Mouse (Mus musculus) embryonic fibroblast, embryonic 13.5 days (primary cell): ENCODE data around the gene Kmt2e. TPM values are rescaled to one million over a fixed set of nuclear protein-coding genes. Genes with fewer than 3 reads are reported as not detected.
"Not testable (repeated sequence)": the region's sequence is repeated elsewhere in the genome, so short reads cannot be mapped to it uniquely, and the experiment has no call there.

ENCODE experiments used
- H3K27ac ChIP-seq: 2 replicates; pipeline ENCODE4 v1.5.1; 2012; ENCODE audit warnings: low read length, control low read depth, inconsistent platforms; ENCODE audit not compliant: insufficient read depth
- H3K4me1 ChIP-seq: 2 replicates; pipeline ENCODE4 v1.6.1; 2011; ENCODE audit warnings: low read length; ENCODE audit not compliant: control insufficient read depth, insufficient read depth
- H3K4me3 ChIP-seq: 2 replicates; pipeline ENCODE4 v1.5.1; 2011; ENCODE audit warnings: mild to moderate bottlenecking, control low read depth, low read length; ENCODE audit not compliant: insufficient read depth
- CTCF ChIP-seq: IDR thresholded peaks from 2 replicates; pipeline ENCODE4 v1.5.1; 2011; ENCODE audit warnings: mild to moderate bottlenecking, control low read depth, low read length, moderate library complexity, borderline replicate concordance; ENCODE audit not compliant: insufficient read depth
- POLR2A ChIP-seq: IDR thresholded peaks from 2 replicates; pipeline ENCODE4 v1.6.1; 2011; ENCODE audit warnings: low read depth, mild to moderate bottlenecking, control low read depth, low read length, moderate library complexity
- polyA plus RNA-seq: library from polyadenylated mRNA; stranded (reverse); fragments of >200 nt; gene quantifications from 2 replicates; pipeline ENCODE4 v1.2.4, GENCODE M21; 2011; ENCODE audit warnings: low read depth; ENCODE audit not compliant: missing spikeins, insufficient read length

Kmt2e gene
- polyA plus RNA-seq, 1 experiment: 71.8 TPM

GRCm38 (mm10) chr5:23531541-23532096, 97.4 kb downstream of the Kmt2e start:
- Histone ChIP-seq H3K4me3 (no peak overlapping the region), H3K4me1 (no peaks in the 10 kb centered on the region), H3K27ac (no peak overlapping the region)
- TF ChIP-seq CTCF: no peak
- TF ChIP-seq POLR2A: no peak

GRCm38 (mm10) chr5:23535692-23536091, 101.5 kb downstream of the Kmt2e start:
- H3K4me1 ChIP-seq: no peaks in the 10 kb centered on the region
- TF ChIP-seq POLR2A: no peak
- TF ChIP-seq CTCF: no peak
- no peak overlapping the region for H3K27ac ChIP-seq
- H3K4me3 ChIP-seq: no peak overlapping the region

GRCm38 (mm10) chr5:23551687-23552086, 117.4 kb downstream of the Kmt2e start:
- TF ChIP-seq POLR2A (no peak), CTCF (no peak)
- Histone ChIP-seq H3K27ac (no peak overlapping the region), H3K4me1 (no peaks in the 10 kb centered on the region), H3K4me3 (no peak overlapping the region)

GRCm38 (mm10) chr5:23553338-23553737, 119.1 kb downstream of the Kmt2e start:
- not testable (repeated sequence) for H3K4me1 ChIP-seq, H3K4me3 ChIP-seq, H3K27ac ChIP-seq
